Mouse (Mus musculus): ENCODE results near the gene Vsx1.

- no peak for TF ChIP-seq POLR2A (IDR thresholded peaks at IDR 0.05; ENCODE audit: borderline replicate concordance, insufficient read depth, low read length)
- no peak for TF ChIP-seq CTCF (IDR thresholded peaks at IDR 0.05; ENCODE audit: borderline replicate concordance, insufficient read depth, low read depth, low read length)
Measured at GRCm38 (mm10) chr2:150651366-150651765, 37.8 kb downstream of the Vsx1 start.

All from cerebellum, adult 2 months (tissue).